Mouse (Mus musculus): ENCODE data around the gene Slc6a12.
"Not testable (repeated sequence)": the region's sequence is repeated elsewhere in the genome, so short reads cannot be mapped to it uniquely, and the experiment has no call there.

Slc6a12 gene

DNA sequence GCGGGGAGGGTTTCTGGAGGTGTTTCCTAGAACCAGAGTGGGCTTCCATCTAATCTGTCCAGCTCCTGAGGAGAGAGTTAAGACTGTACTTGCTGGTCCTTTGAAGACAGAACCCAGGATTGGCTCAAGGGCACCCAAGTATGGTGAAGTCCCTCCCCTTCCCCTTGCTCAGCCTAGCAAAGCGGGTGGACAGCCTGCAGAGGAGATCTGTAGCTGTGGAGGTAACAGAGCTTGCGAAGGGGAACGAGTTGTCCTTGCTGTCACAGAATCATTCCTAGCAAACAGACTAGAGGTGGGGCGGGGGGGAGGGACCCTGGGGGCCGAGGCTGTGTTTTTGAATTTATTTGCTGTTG is 871 bp downstream of the Slc6a12 start:
- no peak for DNase-seq (ENCODE audit: low spot score in 2 of 2)

DNA sequence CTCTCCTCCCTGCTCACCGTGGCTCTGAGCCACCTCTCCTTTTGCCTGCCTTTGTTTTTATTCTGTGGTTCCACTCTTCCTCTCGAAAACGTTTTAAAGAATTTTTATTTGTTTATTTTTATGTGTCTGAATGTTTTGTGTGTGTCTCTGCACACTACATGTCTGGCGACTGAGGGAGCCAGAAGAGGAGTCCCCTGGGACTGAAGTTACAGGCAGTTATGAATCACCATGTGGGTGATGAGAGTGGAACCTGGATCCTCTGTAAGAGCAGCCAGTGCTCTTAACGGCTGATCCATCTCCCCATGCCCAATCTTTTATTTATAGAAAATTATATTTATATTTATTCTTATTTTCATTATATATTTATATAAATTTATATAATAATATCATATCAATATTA is 1.5 kb downstream of the Slc6a12 start:
- DNase-seq (ENCODE audit: low spot score in 2 of 2), result no peak

DNA sequence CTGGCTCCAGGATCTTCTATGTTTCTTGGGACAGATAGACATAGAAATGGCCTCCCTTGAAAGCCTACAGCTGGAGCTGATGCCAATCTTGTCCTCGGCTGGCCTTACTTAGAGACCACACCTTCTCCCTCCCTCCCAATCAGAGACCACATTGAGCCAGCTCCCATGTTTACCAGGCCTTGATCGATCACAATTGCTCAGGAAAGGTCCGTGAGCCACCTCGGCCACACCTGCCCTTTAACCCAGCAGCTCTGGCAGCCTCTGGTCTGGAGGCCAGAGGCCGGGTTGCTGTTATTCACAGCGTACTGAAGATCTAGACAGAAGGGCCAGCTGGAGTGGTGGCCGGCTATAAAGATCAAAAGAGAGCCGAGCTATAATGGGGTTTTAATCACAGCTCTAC is 3.6 kb downstream of the Slc6a12 start:
- DNase-seq (ENCODE audit: low spot score in 2 of 2), result no peak

DNA sequence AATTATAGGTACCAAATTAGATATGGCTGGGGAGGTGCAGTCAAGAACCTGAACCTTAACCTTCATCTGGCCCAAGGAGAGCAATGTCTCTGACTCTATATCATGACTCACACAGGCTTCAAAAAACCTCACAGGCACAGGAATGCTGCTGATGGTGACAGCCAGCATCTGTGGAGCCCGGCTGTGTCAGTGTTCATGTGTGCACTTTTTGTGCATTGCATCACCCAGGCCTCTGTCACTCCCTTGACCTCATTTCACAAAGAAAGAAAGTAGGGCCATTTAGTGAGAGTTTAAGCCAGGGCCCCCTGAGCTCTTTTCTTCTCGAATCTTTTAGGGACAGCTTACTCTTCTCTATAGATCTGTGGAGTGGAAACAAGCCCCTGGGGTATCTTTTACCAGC is 9.4 kb downstream of the Slc6a12 start:
- no peak for DNase-seq (ENCODE audit: low spot score in 2 of 2)

DNA sequence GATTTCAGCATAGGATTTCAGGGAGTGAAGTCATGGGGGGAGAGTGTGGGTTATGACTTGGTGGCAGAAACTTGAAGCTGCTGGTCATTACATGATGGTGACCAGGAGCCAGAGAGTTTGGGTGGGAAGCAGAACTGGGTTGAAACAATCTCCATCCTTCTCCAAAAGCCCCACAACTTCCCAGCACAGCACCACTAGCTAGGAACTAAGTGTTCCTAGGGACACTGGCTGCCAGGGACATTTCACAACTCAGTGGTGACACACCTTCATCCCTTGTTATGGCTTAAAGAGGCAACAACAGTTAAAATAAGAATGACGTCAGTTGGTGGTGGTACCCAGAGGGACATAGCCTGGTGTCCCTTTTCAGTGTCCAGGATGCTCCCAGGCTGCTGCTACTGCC is 13.2 kb downstream of the Slc6a12 start:
- DNase-seq (ENCODE audit: low spot score in 2 of 2), result no peak

DNA sequence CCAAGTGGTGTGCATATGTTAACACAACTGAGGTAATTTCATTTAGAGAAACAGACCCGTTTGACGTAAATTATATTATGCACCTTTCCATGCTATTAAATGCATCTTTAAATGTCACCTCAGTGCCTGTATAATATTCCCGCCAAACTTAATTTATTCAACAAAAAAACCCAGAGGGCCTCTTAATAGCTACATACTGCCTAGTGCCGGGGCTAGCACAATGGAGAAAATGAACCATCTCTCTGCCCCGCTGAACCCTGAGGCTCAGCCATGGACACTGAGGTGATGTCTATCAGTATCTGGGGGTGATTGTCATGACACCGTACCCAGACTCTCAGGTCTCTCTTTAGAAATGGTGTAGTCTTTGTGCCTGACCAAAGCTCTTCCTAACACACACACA is 14.4 kb downstream of the Slc6a12 start:
- no peak for DNase-seq (ENCODE audit: low spot score in 2 of 2)

DNA sequence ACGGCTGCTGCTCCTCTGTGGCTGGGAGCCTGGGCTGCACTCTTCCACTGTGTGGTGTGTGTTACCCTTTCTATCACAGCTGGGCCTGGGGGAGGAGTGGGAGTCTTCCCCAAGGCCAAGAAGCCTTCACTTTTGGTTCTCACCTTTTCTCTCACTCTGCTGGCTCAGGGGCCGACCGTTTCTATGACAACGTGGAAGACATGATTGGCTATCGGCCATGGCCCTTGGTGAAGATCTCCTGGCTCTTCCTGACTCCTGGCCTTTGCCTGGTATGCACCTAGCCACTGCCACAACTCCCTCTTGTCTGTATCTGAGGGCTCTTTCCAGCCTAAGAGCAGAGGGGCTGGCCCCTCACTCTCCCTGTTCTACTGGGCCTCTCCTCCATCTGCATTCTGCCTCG is 20.2 kb downstream of the Slc6a12 start:
- DNase-seq (ENCODE audit: low spot score in 2 of 2), result no peak

DNA sequence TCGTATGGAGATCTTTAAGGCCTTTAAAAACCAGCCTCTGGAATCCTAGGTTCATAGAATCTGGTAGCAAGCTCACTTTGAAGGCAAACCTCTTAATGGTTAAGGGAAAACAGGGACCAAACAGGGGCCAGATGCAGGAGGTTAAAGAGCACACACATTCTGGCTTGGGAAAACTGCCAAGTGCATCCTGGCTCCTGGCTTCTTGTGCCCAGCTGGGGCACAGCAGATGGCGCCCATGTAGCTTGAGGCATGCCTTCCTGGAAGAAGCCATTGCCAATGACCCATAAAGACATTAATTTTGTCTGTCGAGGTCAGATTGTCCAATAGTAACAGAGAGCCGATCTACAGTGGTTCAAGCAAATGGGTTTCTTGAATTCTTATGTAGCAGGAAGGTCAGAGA is 21.1 kb downstream of the Slc6a12 start:
- no peak for DNase-seq (ENCODE audit: low spot score in 2 of 2)

DNA sequence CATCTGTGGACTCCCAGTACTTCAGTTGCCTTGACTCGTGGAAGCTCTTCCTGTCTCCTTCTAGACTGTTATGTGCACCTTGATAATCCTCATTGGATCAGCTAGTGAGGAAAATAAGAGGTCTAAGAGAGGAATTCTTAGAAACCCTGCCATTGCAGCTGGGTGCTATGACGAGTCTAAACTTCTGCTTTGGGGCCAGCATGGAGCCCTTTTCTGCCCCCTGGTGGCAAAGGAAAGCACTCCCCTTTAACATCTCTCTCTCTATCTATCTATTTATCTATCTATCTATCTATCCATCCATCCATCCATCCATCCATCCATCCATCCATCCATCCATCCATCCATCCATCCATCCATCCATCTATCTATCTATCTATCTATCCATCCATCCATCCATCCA is 23.7 kb downstream of the Slc6a12 start:
- not testable (repeated sequence) for DNase-seq (ENCODE audit: low spot score in 2 of 2)

DNA sequence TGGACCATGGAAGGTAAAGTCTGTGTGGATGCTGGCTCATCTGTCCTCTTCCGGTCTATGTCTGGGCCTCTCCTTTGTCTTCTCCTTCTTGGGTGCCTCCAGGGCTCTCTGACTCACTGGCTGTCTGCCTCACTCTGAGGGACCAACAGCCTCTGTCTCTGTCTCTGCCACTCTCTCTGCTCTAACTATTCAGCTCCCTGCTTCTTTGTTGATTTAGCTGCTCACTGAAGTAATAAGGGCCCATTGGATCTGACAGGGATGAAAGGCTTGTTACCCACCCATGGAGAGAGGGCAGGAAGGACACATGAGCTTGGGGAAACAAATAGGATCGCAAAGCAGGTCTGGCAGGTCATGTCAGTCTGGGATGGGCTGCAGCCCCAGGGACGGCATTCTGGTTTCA is 24.2 kb downstream of the Slc6a12 start:
- DNase-seq (ENCODE audit: low spot score in 2 of 2), result no peak

DNA sequence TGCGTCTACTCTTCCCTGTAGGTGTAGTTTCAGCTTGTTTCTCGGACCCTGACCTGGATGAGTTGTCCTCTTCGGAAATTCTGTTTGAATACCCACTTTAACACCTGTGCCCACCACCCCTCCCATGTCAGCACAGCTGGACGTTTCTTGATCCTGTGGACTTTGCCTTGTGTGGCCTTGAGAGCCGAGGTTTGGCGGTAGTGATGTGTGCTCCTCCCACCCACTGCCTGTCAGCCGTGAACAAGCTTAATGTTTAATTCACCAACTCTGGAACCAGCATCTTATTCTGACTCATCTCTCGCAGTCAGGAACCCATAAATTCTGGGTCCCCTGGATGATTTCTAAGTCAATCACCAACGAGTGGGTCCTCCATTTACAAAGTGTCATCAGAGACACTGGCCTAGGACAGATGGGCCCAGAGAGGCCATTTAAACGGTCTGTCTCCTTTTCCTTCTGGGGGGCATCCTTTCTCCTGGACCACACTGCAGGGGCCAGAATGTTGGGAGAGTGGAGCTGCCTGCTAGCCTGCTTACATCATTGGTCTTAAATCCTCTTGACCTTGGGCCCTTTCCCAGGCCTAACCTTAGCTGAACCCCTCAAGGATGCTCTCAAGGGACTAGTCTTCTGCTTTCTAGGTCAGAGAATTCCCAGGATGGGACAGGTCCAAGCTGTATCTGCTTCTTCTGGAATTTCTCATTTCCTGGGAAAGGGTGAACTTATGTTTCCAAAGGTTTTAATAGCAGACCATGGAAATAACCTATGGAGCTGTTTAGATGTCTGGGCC is 28.5 kb downstream of the Slc6a12 start:
- no peak for DNase-seq (ENCODE audit: low spot score in 2 of 2)

DNA sequence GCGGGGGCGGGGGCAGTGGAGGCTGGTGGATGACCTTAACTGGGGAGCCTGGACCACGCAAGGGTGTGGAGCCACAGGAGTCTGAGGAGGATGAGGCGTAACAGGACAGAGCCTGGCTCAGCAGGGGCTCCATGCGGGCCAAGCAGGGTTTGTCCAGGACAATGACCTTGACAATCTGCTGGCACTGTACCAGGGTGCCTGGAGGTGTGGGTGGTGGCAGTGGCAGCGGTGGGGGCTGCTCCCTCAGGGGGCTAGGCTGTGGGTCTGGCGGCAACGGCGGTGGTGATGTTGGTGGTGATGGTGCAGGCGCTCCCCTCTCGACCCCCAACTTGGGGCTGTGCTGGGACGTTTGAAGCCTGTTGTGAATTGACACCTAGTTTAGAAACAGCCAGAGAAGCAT is 33.3 kb downstream of the Slc6a12 start:
- no peak for DNase-seq (ENCODE audit: low spot score in 2 of 2)

DNA sequence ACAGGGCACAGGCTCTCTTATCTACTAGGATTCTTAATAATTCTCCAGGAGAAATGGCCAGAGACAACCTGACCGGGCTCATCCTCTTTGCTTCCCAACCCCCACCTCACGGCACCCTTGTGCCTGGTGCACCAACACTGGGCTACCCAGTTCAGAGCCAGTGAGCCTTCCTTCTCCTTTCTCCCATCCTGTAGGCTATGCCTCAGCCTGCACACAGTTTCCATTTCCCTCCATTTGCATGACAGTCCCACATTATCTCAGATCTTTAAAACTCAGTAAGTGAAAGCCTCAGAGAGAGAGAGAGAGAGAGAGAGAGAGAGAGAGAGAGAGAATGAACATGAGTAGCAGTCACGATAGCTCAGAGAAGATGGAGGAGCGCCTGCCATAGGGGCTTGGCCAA is 35.4 kb downstream of the Slc6a12 start:
- no peak for DNase-seq (ENCODE audit: low spot score in 2 of 2)

DNA sequence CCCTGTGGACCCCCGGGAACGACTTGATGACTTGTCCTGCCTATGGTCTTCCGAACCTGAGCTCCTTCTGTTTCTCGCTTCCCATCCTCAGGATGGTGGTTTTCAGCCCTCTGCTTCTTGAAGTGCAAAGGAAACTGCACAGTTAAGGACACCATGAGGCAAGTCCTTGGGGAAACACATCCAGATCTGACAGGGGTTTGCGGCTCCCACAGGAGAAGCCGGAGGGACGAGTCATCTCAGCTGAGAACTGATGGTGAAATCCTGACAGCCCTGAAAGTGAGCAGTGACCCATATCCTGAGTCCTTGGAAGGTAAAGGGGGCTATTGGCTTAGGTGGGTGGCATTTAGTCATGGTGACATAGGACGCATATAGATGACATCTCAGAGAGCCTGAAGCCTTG is 37.7 kb downstream of the Slc6a12 start:
- DNase-seq (ENCODE audit: low spot score in 2 of 2), result no peak

DNA sequence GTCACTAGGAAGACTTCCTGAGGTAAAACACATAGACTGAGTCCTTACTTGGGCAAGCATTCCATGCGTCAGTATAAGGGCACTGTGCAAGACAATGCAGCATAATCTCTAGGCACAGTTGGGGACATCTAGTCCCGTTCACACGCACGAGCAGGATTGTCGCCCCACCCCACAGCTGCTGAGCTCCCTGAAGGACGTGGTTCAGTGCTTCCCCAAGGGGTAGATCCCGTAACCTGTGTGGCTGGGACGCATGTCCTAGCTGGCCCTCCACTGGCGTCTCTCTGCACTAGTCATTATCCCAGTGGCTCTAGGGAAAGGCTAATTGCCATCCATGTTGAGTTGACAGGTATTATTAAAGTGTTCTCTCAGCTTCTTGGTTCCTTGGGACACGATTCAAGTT is 39.2 kb downstream of the Slc6a12 start:
- no peak for DNase-seq (ENCODE audit: low spot score in 2 of 2)

DNA sequence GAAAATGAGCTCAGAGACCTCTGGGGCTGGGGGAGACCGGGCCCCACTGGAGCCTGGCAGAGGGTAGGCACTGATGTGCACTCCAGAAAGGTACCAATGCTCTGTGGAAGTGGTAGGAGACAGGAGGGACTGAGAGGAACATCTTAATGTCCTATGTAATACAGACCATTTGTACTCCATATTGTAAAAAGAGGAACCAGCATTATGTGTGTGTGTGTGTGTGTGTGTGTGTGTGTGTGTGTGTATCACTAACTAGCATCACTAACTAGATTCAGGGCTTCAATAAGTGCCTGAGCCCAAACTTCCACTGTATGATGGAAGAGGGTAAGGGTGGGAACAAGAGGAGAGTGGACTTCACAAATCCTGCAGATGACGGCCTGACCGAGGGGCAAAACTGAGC is 42.5 kb downstream of the Slc6a12 start:
- no peak for DNase-seq (ENCODE audit: low spot score in 2 of 2)

DNA sequence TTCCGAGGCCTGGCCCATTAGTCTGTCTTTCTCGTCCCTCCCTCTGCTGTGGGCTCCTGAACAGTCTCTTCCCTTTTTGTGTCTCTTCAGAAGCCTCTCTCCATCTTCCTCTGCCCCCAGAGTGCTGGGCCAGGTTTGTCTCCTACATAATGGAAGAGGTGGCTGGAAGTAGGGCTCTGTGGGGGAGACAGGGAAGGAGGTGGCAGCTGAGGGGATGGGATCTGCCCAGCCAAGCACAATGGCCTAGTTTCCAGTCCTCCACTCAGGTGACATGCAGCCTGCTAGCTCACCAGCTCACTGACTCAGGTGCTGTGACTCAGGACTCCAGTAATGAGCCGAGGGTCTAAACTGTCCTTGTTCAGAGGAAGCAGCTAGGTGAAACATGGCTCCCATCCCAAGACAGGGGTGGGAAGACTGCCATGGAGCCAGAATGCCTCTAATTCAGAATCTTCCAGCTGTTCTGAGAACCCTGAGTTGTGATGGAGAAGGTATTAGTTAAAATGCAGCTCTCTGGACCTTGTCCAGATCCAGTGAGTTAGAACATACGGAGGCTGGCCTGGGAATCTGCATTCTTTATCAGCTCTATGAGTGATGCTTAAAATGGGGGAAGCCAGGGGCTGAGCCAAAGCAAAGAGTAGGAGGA is 49.9 kb downstream of the Slc6a12 start:
- no peak for DNase-seq (ENCODE audit: low spot score in 2 of 2)

DNA sequence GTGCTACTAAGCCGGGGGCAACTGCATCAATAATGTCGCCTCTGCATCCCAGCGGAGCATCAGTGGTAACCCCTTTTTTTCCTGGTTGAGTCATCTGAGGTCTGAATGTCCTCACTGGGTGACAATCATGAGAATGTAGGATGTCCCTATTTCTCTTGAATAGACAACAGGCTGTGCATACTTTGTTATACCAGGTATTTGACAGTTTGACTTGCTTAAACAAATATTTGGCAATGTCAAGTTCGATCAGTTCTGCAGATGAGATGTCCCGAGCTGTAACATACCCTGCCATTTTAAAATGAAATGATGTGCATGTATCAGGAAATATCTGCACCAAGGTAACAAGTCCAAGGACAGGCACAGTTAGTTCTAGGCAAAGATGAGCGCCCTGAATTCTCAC is 58.3 kb downstream of the Slc6a12 start:
- DNase-seq (ENCODE audit: low spot score in 2 of 2), result no peak

DNA sequence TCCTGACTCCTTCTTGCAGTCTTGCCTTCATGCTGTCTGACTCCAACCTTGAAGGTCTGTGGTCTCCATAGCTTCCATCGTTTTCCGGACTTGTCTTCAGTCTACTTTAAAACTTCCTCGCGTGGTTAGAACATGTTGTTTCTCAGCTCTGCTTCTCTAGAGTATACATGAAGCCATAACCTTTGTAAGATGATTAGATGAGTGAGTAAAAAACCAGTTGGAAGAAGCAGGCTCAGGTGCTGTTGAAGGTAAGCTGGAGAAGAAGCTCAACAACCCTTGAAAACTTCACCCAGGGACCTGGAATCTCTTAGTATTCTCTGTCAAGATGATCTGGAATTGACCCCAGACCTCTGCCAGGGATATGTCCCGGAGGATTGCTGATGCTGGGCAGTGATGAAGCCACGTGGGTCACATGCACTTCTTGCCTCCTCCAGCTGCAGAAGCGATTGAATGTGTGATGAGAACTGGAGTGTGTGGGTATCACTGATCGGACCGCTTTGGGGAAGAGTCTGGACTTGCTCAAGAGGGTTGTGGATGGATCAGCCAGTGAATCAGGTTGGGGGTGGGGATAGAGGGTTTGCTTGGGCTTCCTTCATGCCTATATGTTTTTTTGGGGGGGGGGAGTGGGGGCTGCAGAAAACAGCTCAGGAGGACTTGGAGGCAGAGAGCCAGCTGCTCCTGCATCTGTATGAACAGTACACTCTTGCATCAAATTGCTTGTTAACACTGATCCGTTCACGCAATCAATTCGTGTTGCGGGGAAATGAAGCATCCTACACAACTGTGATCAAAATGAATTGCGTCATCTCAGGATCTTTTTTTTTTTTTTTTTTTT is 59.2 kb downstream of the Slc6a12 start:
- no peak for DNase-seq (ENCODE audit: low spot score in 2 of 2)

DNA sequence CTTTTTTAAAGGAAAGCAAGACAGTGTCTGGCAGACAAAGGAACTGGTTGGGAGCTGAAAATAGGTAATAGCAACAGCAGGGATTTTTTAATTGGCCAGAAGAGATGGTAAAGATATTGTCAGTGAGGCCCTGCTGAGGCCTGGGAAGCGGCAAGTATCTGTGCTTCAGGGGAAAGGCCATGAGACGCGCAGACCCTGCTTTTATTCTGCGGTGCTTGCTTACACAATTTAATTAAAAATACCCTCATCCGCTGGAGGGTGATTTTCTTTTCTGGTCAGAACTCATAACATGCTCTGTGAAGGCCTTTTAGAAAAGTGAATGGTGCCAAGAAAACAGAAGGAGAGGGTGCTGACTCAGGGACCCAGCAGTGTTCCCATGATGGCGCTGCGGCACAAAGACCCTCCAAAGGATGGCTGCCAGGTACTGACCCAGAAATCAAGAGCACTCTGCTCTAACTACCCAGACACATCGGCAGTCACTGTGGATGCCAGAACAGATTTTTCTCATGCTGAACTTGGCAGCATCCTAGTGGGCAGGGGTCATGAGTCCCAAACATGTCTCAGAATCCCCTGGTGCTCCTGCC is 59.9 kb downstream of the Slc6a12 start:
- no peak for DNase-seq (ENCODE audit: low spot score in 2 of 2)

DNA sequence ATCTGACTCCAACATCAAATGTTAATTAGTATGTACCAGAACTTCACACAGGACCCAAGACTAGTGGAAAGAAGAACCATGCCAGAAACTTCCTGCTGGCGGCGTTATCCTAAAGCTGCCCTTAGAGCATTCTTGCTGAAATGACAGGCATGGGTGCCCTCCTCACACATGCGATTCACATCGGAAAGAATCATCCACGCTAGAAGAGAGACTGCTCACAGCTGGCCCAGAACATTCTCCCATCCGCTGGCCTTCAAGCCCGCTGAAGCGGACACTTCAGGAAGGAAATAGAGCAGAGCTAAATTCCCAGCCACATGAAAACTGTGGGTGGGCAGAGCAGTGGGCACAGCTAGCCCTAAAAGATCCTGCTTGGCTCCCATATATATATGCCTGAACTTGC is 62.4 kb downstream of the Slc6a12 start:
- no peak for DNase-seq (ENCODE audit: low spot score in 2 of 2)

DNA sequence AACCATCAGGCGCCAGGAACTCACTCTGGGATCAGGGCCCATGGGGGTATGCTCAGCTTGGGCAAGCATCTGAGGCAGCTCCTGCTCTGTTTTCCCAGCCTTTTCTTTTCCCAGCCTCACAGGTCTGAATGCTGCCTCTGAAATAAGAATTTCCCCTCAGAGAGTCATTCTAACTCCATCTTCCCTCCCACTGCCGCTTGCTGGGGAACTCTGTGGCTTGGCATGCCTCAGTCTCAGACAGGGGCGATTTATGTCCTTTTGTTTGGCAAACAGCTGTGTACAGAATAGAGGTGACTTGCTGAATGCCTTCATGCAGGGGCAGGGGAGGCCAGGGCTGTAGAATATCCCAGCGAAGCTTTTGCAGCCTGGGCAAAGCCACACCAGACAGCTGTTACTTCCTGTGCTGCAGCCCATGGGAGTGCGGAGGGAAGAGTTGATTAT is 64.7 kb downstream of the Slc6a12 start:
- DNase-seq (ENCODE audit: low spot score in 2 of 2), result no peak

Data from frontal cortex, postnatal 10 days (tissue).